Mouse (Mus musculus) forebrain, embryonic 15.5 days (tissue): ENCODE data around the gene Tnfsf12. TPM values are rescaled to one million over a fixed set of nuclear protein-coding genes. Genes with fewer than 3 reads are reported as not detected.
"Not testable (repeated sequence)": the region's sequence is repeated elsewhere in the genome, so short reads cannot be mapped to it uniquely, and the experiment has no call there.

ENCODE experiments used
- ATAC-seq: fragments of 200-750 bp; cut with Nextera tagmentation; replicated peaks from 2 replicates; pipeline ENCODE4 v1.8.0; 2017; ENCODE audit warnings: mild to moderate bottlenecking, moderate TSS enrichment, moderate library complexity
- H3K27ac ChIP-seq: fragments of 300-500 bp; sonication (generic); replicated peaks from 2 replicates; pipeline ENCODE4 v1.5.1; 2015; ENCODE audit warnings: mild to moderate bottlenecking, inconsistent platforms
- H3K27me3 ChIP-seq: fragments of 300-500 bp; sonication (generic); 2 replicates; pipeline ENCODE4 v1.6.1; 2015; ENCODE audit warnings: inconsistent platforms
- H3K36me3 ChIP-seq: fragments of 300-500 bp; sonication (generic); 2 replicates; pipeline ENCODE4 v1.6.1; 2015; ENCODE audit warnings: mild to moderate bottlenecking, inconsistent platforms
- H3K4me1 ChIP-seq: fragments of 300-500 bp; sonication (generic); 2 replicates; pipeline ENCODE4 v1.6.1; 2015; ENCODE audit warnings: inconsistent platforms
- H3K4me2 ChIP-seq: fragments of 300-500 bp; sonication (generic); replicated peaks from 2 replicates; pipeline ENCODE4 v1.6.1; 2015; ENCODE audit warnings: mild to moderate bottlenecking, inconsistent platforms
- H3K4me3 ChIP-seq: fragments of 300-500 bp; sonication (generic); 2 replicates; pipeline ENCODE4 v1.5.1; 2015; ENCODE audit warnings: mild to moderate bottlenecking, inconsistent platforms
- H3K9ac ChIP-seq: fragments of 300-500 bp; sonication (generic); replicated peaks from 2 replicates; pipeline ENCODE4 v1.6.1; 2015; ENCODE audit warnings: mild to moderate bottlenecking, inconsistent platforms
- H3K9me3 ChIP-seq: fragments of 300-500 bp; sonication (generic); 2 replicates; pipeline ENCODE4 v1.6.1; 2016; ENCODE audit warnings: inconsistent platforms
- WGBS: fragments of 180-500 bp; shearing (Covaris S2); methylation state at CpG from one replicate; pipeline ENCODE4 v1.1.7; 2015; ENCODE audit warnings: mixed read lengths; 5-methylcytosine and 5-hydroxymethylcytosine counted together
- polyA plus RNA-seq: library from polyadenylated mRNA; unstranded; fragments of >200 nt; fragmentation: Nextera tagmentation; extraction: Ambion mirVana; gene quantifications from 2 replicates; pipeline ENCODE4 v1.2.1, GENCODE M21; 2015

The Tnfsf12 gene
- polyA plus RNA-seq, 1 experiment from 2014 or later, result 1.6 TPM

- not testable (repeated sequence) for H3K4me2 ChIP-seq, ATAC-seq, H3K27me3 ChIP-seq, H3K27ac ChIP-seq, H3K4me1 ChIP-seq, H3K4me3 ChIP-seq, H3K36me3 ChIP-seq, H3K9ac ChIP-seq, H3K9me3 ChIP-seq
- 91% methylated on average over 10 of the region's 10 CpGs for WGBS
Observed at GRCm38 (mm10) chr11:69702886-69703285, 7.2 kb upstream of the Tnfsf12 start.

GRCm38 (mm10) chr11:69699595-69699994, 3.9 kb upstream of the Tnfsf12 start:
- no peak for ATAC-seq
- Histone ChIP-seq H3K9me3 (no peaks in the 10 kb centered on the region), H3K36me3 (no peaks in the 10 kb centered on the region), H3K9ac (no peak overlapping the region), H3K4me2 (no peak overlapping the region), H3K4me3 (no peak overlapping the region), H3K27ac (no peak overlapping the region), H3K27me3 (no peaks in the 10 kb centered on the region), H3K4me1 (peaks cover 12% of the 10 kb centered on the region)
- WGBS, result 86% methylated on average over 1 of the region's 1 CpGs

GRCm38 (mm10) chr11:69698574-69698973, 2.9 kb upstream of the Tnfsf12 start:
- Histone ChIP-seq H3K27me3 (no peaks in the 10 kb centered on the region), H3K4me3 (no peak overlapping the region), H3K9me3 (no peaks in the 10 kb centered on the region), H3K4me1 (peaks cover 12% of the 10 kb centered on the region), H3K27ac (no peak overlapping the region), H3K9ac (no peak overlapping the region), H3K4me2 (no peak overlapping the region), H3K36me3 (no peaks in the 10 kb centered on the region)
- WGBS, result 77% methylated on average over 5 of the region's 5 CpGs
- ATAC-seq, result no peak

GRCm38 (mm10) chr11:69697396-69697795, 1.7 kb upstream of the Tnfsf12 start:
- Histone ChIP-seq H3K36me3 (no peaks in the 10 kb centered on the region), H3K9me3 (no peaks in the 10 kb centered on the region), H3K4me2 (no peak overlapping the region), H3K27ac (no peak overlapping the region), H3K9ac (no peak overlapping the region), H3K4me3 (no peak overlapping the region), H3K27me3 (no peaks in the 10 kb centered on the region), H3K4me1 (peaks cover 12% of the 10 kb centered on the region)
- WGBS, result 88% methylated on average over 3 of the region's 3 CpGs
- ATAC-seq, result no peak

GRCm38 (mm10) chr11:69695046-69695360, 646 bp downstream of the Tnfsf12 start:
- H3K4me3 ChIP-seq, result peak overlapping the region; percentile 46
- H3K9ac ChIP-seq, result peak overlapping the region; percentile 61
- H3K9me3 ChIP-seq, result no peaks in the 10 kb centered on the region
- WGBS, result 22% methylated on average over 6 of the region's 6 CpGs
- H3K27me3 ChIP-seq, result no peaks in the 10 kb centered on the region
- no peaks in the 10 kb centered on the region for H3K36me3 ChIP-seq
- peak overlapping the region; percentile 92 for H3K4me2 ChIP-seq
- peaks cover 12% of the 10 kb centered on the region for H3K4me1 ChIP-seq
- H3K27ac ChIP-seq, result no peak overlapping the region
- ATAC-seq, result no peak

- Histone ChIP-seq H3K27ac (no peak overlapping the region), H3K4me3 (no peak overlapping the region), H3K27me3 (no peaks in the 10 kb centered on the region), H3K9ac (no peak overlapping the region), H3K36me3 (no peaks in the 10 kb centered on the region), H3K4me1 (peaks cover 12% of the 10 kb centered on the region), H3K9me3 (no peaks in the 10 kb centered on the region), H3K4me2 (no peak overlapping the region)
- ATAC-seq, result no peak
- WGBS, result 55% methylated on average over 11 of the region's 11 CpGs
Observed at GRCm38 (mm10) chr11:69693421-69693965, 2.2 kb downstream of the Tnfsf12 start.

- H3K27ac ChIP-seq, result no peak overlapping the region
- H3K9me3 ChIP-seq, result no peaks in the 10 kb centered on the region
- no peak overlapping the region for H3K4me3 ChIP-seq
- no peak for ATAC-seq
- H3K36me3 ChIP-seq, result no peaks in the 10 kb centered on the region
- 85% methylated on average over 6 of the region's 6 CpGs for WGBS
- peaks cover 12% of the 10 kb centered on the region for H3K4me1 ChIP-seq
- H3K27me3 ChIP-seq, result no peaks in the 10 kb centered on the region
- no peak overlapping the region for H3K4me2 ChIP-seq
- no peak overlapping the region for H3K9ac ChIP-seq
Observed at GRCm38 (mm10) chr11:69692863-69693262, 2.8 kb downstream of the Tnfsf12 start.

- no peak overlapping the region for H3K4me3 ChIP-seq
- H3K27ac ChIP-seq, result no peak overlapping the region
- no peak overlapping the region for H3K4me2 ChIP-seq
- no peak for ATAC-seq
- 82% methylated on average over 9 of the region's 9 CpGs for WGBS
- peaks cover 12% of the 10 kb centered on the region for H3K4me1 ChIP-seq
- no peaks in the 10 kb centered on the region for H3K9me3 ChIP-seq
- H3K27me3 ChIP-seq, result no peaks in the 10 kb centered on the region
- H3K9ac ChIP-seq, result no peak overlapping the region
- H3K36me3 ChIP-seq, result no peaks in the 10 kb centered on the region
Observed at GRCm38 (mm10) chr11:69692196-69692811, 3.3 kb downstream of the Tnfsf12 start.

GRCm38 (mm10) chr11:69689891-69690290, 5.8 kb downstream of the Tnfsf12 start:
- H3K9me3 ChIP-seq, result no peaks in the 10 kb centered on the region
- 96% methylated on average over 1 of the region's 1 CpGs for WGBS

GRCm38 (mm10) chr11:69687061-69687460, 8.6 kb downstream of the Tnfsf12 start:
- Histone ChIP-seq H3K9me3 (no peaks in the 10 kb centered on the region), H3K27ac (no peak overlapping the region), H3K4me1 (peaks cover 30% of the 10 kb centered on the region), H3K36me3 (no peaks in the 10 kb centered on the region), H3K4me3 (no peak overlapping the region), H3K9ac (no peak overlapping the region), H3K4me2 (no peak overlapping the region), H3K27me3 (no peaks in the 10 kb centered on the region)
- 65% methylated on average over 5 of the region's 5 CpGs for WGBS
- no peak for ATAC-seq

More at GRCm38 (mm10) chr11:69689891-69690290, 5.8 kb downstream of the Tnfsf12 start:
- H3K4me3 ChIP-seq, result no peak overlapping the region
- no peak overlapping the region for H3K4me2 ChIP-seq
- no peak for ATAC-seq
- peaks cover 15% of the 10 kb centered on the region for H3K4me1 ChIP-seq
- no peaks in the 10 kb centered on the region for H3K36me3 ChIP-seq
- H3K27ac ChIP-seq, result no peak overlapping the region
- no peak overlapping the region for H3K9ac ChIP-seq
- no peaks in the 10 kb centered on the region for H3K27me3 ChIP-seq

- ATAC-seq, result no peak
- H3K27ac ChIP-seq, result 0 out of 2 replicates have a peak overlapping the region, but pooled peaks have one; percentile 39
- WGBS, result 17% methylated on average over 4 of the region's 4 CpGs
- no peak overlapping the region for H3K4me2 ChIP-seq
- no peaks in the 10 kb centered on the region for H3K27me3 ChIP-seq
- no peaks in the 10 kb centered on the region for H3K9me3 ChIP-seq
- peaks cover 31% of the 10 kb centered on the region for H3K4me1 ChIP-seq
- H3K36me3 ChIP-seq, result no peaks in the 10 kb centered on the region
- no peak overlapping the region for H3K4me3 ChIP-seq
- no peak overlapping the region for H3K9ac ChIP-seq
Observed at GRCm38 (mm10) chr11:69686377-69686776, 9.3 kb downstream of the Tnfsf12 start.

- no peaks in the 10 kb centered on the region for H3K27me3 ChIP-seq
- H3K4me1 ChIP-seq, result peaks cover 38% of the 10 kb centered on the region
- H3K27ac ChIP-seq, result peak within 1 kb of the TSS; percentile 39; the same call in 1 of the 2 replicates
- 45% methylated on average over 10 of the region's 10 CpGs for WGBS
- no peak within 1 kb of the TSS for H3K4me2 ChIP-seq
- no peak for ATAC-seq
- H3K9me3 ChIP-seq, result no peaks in the 10 kb centered on the region
- H3K36me3 ChIP-seq, result no peaks in the 10 kb centered on the region
- H3K9ac ChIP-seq, result no peak within 1 kb of the TSS
- H3K4me3 ChIP-seq, result no peak within 1 kb of the TSS
Observed at GRCm38 (mm10) chr11:69685526-69686148, 10.0 kb downstream of the Tnfsf12 start, which contains the start of gene Tnfsf13. Gene Tnfsf13 (minus strand): TSS chr11:69685784.
